Comparison of ENCODE assay signal across 8 mouse cellular contexts in genomic region chr2:131206778-131207177, GRCm38 (mm10). TPM values are rescaled to one million over a fixed set of nuclear protein-coding genes. Genes with fewer than 3 reads are reported as not detected.
DNase-seq lines count a peak whose midpoint lies in the region; ATAC-seq and TF ChIP-seq lines count a peak whose summit lies in the region.

Gene Ap5s1, plus strand, starts transcription at chr2:131207078.

- H3K4me1 ChIP-seq in lung, embryonic 16.5 days (replicated peaks; ENCODE audit: control insufficient read depth, insufficient read depth, low read length) = peaks cover 26% of the 10 kb centered on the region
- H3K4me1 ChIP-seq in embryonic fibroblast, embryonic 13.5 days (ENCODE audit: control insufficient read depth, insufficient read depth, low read length) = peaks cover 4% of the 10 kb centered on the region
- H3K4me1 ChIP-seq in limb, embryonic 11.5 days (ENCODE audit: control insufficient read depth, insufficient read depth, low read length) = 0 out of 2 replicates have a peak, but pooled peaks cover 4% of the 10 kb centered on the region
- H3K4me1 ChIP-seq in stomach, embryonic 15.5 days = peaks cover 32% of the 10 kb centered on the region

- no peak within 1 kb of the TSS for H3K4me3 ChIP-seq in lung, embryonic 16.5 days (ENCODE audit: low read length)
- H3K4me3 ChIP-seq in embryonic fibroblast, embryonic 13.5 days (ENCODE audit: insufficient read depth, low read length) = no peak within 1 kb of the TSS
- H3K4me3 ChIP-seq in limb, embryonic 11.5 days (ENCODE audit: low read depth, low read length) = no peak within 1 kb of the TSS
- H3K4me3 ChIP-seq in stomach, embryonic 15.5 days (replicated peaks) = no peak within 1 kb of the TSS

- no peaks in the 10 kb centered on the region for H3K9me3 ChIP-seq in lung, embryonic 16.5 days (ENCODE audit: control insufficient read depth, low read length)
- H3K9me3 ChIP-seq in limb, embryonic 11.5 days (ENCODE audit: control insufficient read depth, low read length) = no peaks in the 10 kb centered on the region
- no peaks in the 10 kb centered on the region for H3K9me3 ChIP-seq in stomach, embryonic 15.5 days

- no peaks in the 10 kb centered on the region for H3K27me3 ChIP-seq in lung, embryonic 16.5 days (ENCODE audit: control insufficient read depth, insufficient read depth, low read depth, low read length)
- H3K27me3 ChIP-seq in limb, embryonic 11.5 days (ENCODE audit: control insufficient read depth, insufficient read depth, low read length) = no peaks in the 10 kb centered on the region
- no peaks in the 10 kb centered on the region for H3K27me3 ChIP-seq in stomach, embryonic 15.5 days (replicated peaks)

- no peak within 1 kb of the TSS for H3K27ac ChIP-seq in lung, embryonic 16.5 days (ENCODE audit: low read length)
- H3K27ac ChIP-seq in embryonic fibroblast, embryonic 13.5 days (ENCODE audit: insufficient read depth, low read length) = no peak within 1 kb of the TSS
- no peak within 1 kb of the TSS for H3K27ac ChIP-seq in limb, embryonic 11.5 days (replicated peaks; ENCODE audit: low read depth, low read length)
- no peak within 1 kb of the TSS for H3K27ac ChIP-seq in stomach, embryonic 15.5 days

- DNase-seq in lung, postnatal 14 days = no peak
- DNase-seq in heart, postnatal 10 days = no peak
- no peak for DNase-seq in limb, embryonic 11.5 days (ENCODE audit: low spot score)
- no peak for DNase-seq in ovary, adult 18-20 months (ENCODE audit: low spot score)
- no peak for DNase-seq in embryo, embryonic 10.5 days (ENCODE audit: low spot score)

- 70% methylated on average over 4 of the region's 4 CpGs for WGBS in lung, embryonic 16.5 days
- WGBS in limb, embryonic 11.5 days = 76% methylated on average over 4 of the region's 4 CpGs
- 72% methylated on average over 4 of the region's 4 CpGs for WGBS in stomach, embryonic 15.5 days

- ATAC-seq in lung, embryonic 16.5 days (ENCODE audit: low read depth) = no peak
- no peak for ATAC-seq in limb, embryonic 11.5 days (ENCODE audit: insufficient number of reproducible peaks, low FRiP score, low TSS enrichment, low read depth)
- ATAC-seq in stomach, embryonic 15.5 days (ENCODE audit: insufficient read depth, low FRiP score, low read depth) = no peak

- no peak within 1 kb of the TSS for H3K9ac ChIP-seq in lung, embryonic 16.5 days (ENCODE audit: low read length)
- H3K9ac ChIP-seq in limb, embryonic 11.5 days (ENCODE audit: low read length) = no peak within 1 kb of the TSS
- H3K9ac ChIP-seq in stomach, embryonic 15.5 days = no peak within 1 kb of the TSS

- no peak within 1 kb of the TSS for H3K4me2 ChIP-seq in lung, embryonic 16.5 days (ENCODE audit: low read depth, low read length)
- no peak within 1 kb of the TSS for H3K4me2 ChIP-seq in limb, embryonic 11.5 days (ENCODE audit: low read depth, severe bottlenecking)
- H3K4me2 ChIP-seq in stomach, embryonic 15.5 days = no peak within 1 kb of the TSS

- intact Hi-C loops in heart, postnatal 10 days (cut with DNase I) = no loop called here

- no peak for TF ChIP-seq POLR2A in embryonic fibroblast, embryonic 13.5 days (IDR thresholded peaks at IDR 0.05; ENCODE audit: low read depth, low read length)

- no peaks in the 10 kb centered on the region for H3K36me3 ChIP-seq in lung, embryonic 16.5 days (ENCODE audit: control insufficient read depth, insufficient read depth, low read length)
- H3K36me3 ChIP-seq in limb, embryonic 11.5 days (ENCODE audit: control insufficient read depth, insufficient read depth, low read length) = no peaks in the 10 kb centered on the region
- H3K36me3 ChIP-seq in stomach, embryonic 15.5 days = no peaks in the 10 kb centered on the region

- TF ChIP-seq CTCF in embryonic fibroblast, embryonic 13.5 days (IDR thresholded peaks at IDR 0.05; ENCODE audit: borderline replicate concordance, insufficient read depth, low read length) = no peak

RNA-seq across cellular contexts. Expression of gene Ap5s1, which starts in this region (rescaled TPM):
- 29.0 and 29.7 TPM in 2 replicates for polyA plus RNA-seq in lung, embryonic 16.5 days (2015; fragmentation: Nextera tagmentation; extraction: Ambion mirVana)
- 13.0 and 13.8 TPM in 2 replicates for polyA plus RNA-seq in embryonic fibroblast, embryonic 13.5 days (2011; ENCODE audit: insufficient read length, low read depth, missing spikeins)
- 10 to 100 TPM; 39.4 to 44.0 TPM for total RNA-seq in heart, postnatal 10 days (2021)
- polyA plus RNA-seq in limb, embryonic 11.5 days (2014; fragmentation: Nextera tagmentation; extraction: Ambion mirVana) = 25.3 and 27.3 TPM in 2 replicates
- polyA plus RNA-seq in stomach, embryonic 15.5 days (2015; fragmentation: Nextera tagmentation; extraction: Ambion mirVana) = 23.2 and 23.7 TPM in 2 replicates
